Mouse (Mus musculus) G1E (cell line): Measurements from ENCODE around the gene Plod3. TPM values are rescaled to one million over a fixed set of nuclear protein-coding genes. Genes with fewer than 3 reads are reported as not detected.

Experiments used
- ATAC-seq: 2 replicates; pipeline ENCODE4 v1.8.0; 2016; ENCODE audit warnings: mild to moderate bottlenecking; ENCODE audit not compliant: insufficient number of reproducible peaks, poor library complexity, low FRiP score, severe bottlenecking; ENCODE audit errors: extremely low read depth
- DNase-seq: peaks from one replicate; pipeline ENCODE4 v3.0.0; 2012; ENCODE audit warnings: low spot score
- H3K27me3 ChIP-seq: 2 replicates; pipeline ENCODE4 v1.6.1; 2012; ENCODE audit warnings: mild to moderate bottlenecking, low read length, inconsistent platforms; ENCODE audit not compliant: insufficient read depth
- H3K36me3 ChIP-seq: replicated peaks from 2 replicates; pipeline ENCODE3; 2012; ENCODE audit warnings: mild to moderate bottlenecking, inconsistent platforms
- H3K4me1 ChIP-seq: 2 replicates; pipeline ENCODE4 v1.6.1; 2012; ENCODE audit warnings: low read depth, low read length, inconsistent platforms, mixed read lengths; ENCODE audit not compliant: insufficient read depth
- H3K4me3 ChIP-seq: 2 replicates; pipeline ENCODE4 v1.5.1; 2012; ENCODE audit warnings: low read depth, mild to moderate bottlenecking, inconsistent platforms, low read length, moderate library complexity, mixed read lengths
- H3K9me3 ChIP-seq: replicated peaks from 2 replicates; pipeline ENCODE4 v1.6.1; 2012; ENCODE audit warnings: inconsistent platforms
- CTCF ChIP-seq: IDR thresholded peaks from 2 replicates; pipeline ENCODE4 v1.5.1; 2012; ENCODE audit warnings: low read depth, low read length, inconsistent platforms, mixed read lengths
- GATA1 ChIP-seq: IDR thresholded peaks from 2 replicates; pipeline ENCODE4 v1.6.1; 2012; ENCODE audit warnings: borderline replicate concordance, low read length, inconsistent platforms, mixed read lengths
- GATA2 ChIP-seq: IDR thresholded peaks from 2 replicates; pipeline ENCODE4 v1.6.1; 2012; ENCODE audit warnings: low read depth, low read length, inconsistent platforms, borderline replicate concordance
- POLR2AphosphoS5 ChIP-seq: IDR thresholded peaks from 2 replicates; pipeline ENCODE4 v1.6.1; 2012; ENCODE audit warnings: low read depth, low read length, inconsistent platforms; ENCODE audit not compliant: insufficient replicate concordance
- TAL1 ChIP-seq: conservative IDR thresholded peaks from 2 replicates; pipeline ENCODE4 v1.6.1; 2012; ENCODE audit warnings: low read depth, low read length, inconsistent platforms, mixed read lengths
- polyA plus RNA-seq: library from polyadenylated mRNA; stranded (reverse); fragments of >175 nt; gene quantifications from 2 replicates; pipeline ENCODE4 v1.2.3, GENCODE M21; 2012
- total RNA-seq, 2 experiments: library from RNA; stranded (forward) in 1 of 2; stranded (reverse) in 1 of 2; fragments of 200-1000 nt in 1 of 2; fragments of >200 nt in 1 of 2; fragmentation: Nextera tagmentation in 1 of 2; gene quantifications; 2 replicates each; pipeline ENCODE4 v1.2.3; 2014 to 2017

Plod3 gene
- total and polyA plus RNA-seq, 3 experiments: 20.7 to 39.8 (median 33.9) TPM

DNA sequence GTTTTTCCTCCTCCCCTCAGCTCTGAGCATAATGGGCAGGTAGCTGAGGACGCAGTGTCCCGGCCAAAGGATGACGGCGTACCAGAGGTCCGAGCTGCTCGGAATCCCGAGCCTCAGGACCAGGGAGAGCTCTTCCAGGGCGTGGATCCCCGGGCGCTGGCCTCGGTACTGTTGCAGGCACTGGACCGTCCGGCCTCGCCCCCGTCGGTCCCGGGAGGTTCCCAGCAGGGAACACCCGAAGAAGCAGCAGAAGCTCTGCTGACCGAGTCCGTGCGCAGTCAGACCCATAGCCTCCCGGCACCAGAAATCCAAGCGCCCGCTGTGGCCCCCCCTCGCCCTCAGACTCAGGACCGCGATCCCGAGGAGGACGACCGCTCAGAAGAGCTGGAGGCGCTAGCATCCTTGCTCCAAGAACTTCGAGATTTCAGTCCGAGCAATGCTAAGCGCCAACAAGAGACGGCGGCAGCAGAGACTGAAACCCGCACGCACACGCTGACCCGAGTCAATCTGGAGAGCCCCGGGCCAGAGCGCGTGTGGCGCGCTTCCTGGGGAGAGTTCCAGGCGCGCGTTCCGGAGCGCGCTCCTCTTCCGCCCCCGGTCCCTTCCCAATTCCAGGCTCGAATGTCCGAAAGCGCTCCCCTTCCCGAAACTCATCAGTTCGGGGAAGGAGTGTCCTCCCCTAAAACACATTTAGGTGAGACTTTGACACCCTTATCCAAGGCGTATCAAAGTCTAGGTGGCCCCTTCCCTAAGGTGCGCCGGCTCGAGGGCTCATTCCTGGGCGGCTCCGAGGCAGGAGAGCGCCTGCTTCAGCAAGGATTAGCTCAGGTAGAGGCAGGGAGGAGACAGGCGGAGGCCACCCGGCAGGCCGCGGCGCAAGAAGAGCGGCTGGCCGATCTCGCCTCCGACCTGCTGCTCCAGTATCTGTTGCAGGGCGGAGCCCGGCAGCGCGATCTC lies 44.5 kb downstream of the Plod3 start:
- Histone ChIP-seq H3K36me3 (peaks cover 24% of the 10 kb centered on the region), H3K4me1 (peaks cover 61% of the 10 kb centered on the region), H3K4me3 (peak overlapping the region; percentile 72), H3K9me3 (peaks cover 8% of the 10 kb centered on the region), H3K27me3 (peaks cover 58% of the 10 kb centered on the region)
- DNase-seq: no peak
- no peak for ATAC-seq
- no peak for TF ChIP-seq GATA2
- no peak for TF ChIP-seq GATA1
- no peak for TF ChIP-seq TAL1
- no peak for TF ChIP-seq POLR2AphosphoS5
- TF ChIP-seq CTCF: no peak

DNA sequence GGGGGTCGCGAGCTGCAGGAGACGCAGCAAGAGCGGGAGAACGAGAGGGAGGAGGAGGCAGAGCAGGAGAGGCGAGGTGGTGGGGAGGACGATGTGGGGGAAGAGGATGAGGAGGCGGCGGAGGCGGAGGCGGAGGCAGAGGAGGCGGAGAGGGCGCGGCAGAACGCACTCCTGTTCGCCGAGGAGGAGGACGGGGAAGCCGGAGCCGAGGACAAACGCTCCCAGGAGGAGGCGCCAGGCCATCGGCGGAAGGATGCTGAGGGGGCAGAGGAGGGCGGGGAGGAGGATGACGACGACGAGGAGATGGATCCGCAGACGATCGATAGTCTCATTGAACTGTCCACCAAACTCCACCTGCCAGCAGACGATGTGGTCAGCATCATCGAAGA lies 45.2 kb downstream of the Plod3 start:
- H3K36me3 ChIP-seq: peaks cover 31% of the 10 kb centered on the region

DNA sequence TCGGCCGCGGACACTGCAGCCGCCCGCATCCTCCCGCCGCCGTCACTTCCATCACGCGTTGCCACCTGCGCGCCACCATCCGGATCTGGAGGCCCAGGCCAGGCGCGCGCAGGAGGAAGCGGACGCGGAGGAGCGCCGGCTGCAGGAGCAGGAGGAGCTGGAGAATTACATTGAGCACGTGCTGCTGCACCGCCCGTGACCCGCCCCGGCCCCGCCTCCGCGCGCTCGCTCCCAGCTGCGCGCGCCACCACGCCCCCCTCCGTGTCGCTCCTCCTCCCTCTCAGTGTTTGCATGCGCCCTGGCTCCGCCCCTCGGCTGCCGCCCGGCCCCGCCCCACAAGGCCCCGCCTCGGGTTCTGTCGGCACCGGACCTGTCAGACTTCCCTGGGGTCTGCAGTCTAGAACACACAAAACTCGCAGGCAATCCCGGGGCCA lies 45.8 kb downstream of the Plod3 start:
- Histone ChIP-seq H3K9me3 (peaks cover 8% of the 10 kb centered on the region), H3K27me3 (peaks cover 46% of the 10 kb centered on the region), H3K36me3 (peaks cover 37% of the 10 kb centered on the region), H3K4me1 (peaks cover 61% of the 10 kb centered on the region), H3K4me3 (peak overlapping the region; percentile 72)
- DNase-seq (peak; percentile 85), ATAC-seq (peak; percentile 71)
- TF ChIP-seq CTCF (no peak), TAL1 (no peak), POLR2AphosphoS5 (no peak), GATA2 (no peak), GATA1 (no peak)

More for the DNA sequence above, 45.2 kb downstream of the Plod3 start:
- H3K4me1 ChIP-seq: peaks cover 61% of the 10 kb centered on the region
- H3K27me3 ChIP-seq: peaks cover 51% of the 10 kb centered on the region
- DNase-seq (peak; percentile 49), ATAC-seq (no peak)
- H3K4me3 ChIP-seq: peak overlapping the region; percentile 72
- peaks cover 8% of the 10 kb centered on the region for H3K9me3 ChIP-seq
- TF ChIP-seq GATA1: no peak
- TF ChIP-seq POLR2AphosphoS5: no peak
- no peak for TF ChIP-seq GATA2
- no peak for TF ChIP-seq TAL1
- no peak for TF ChIP-seq CTCF

DNA sequence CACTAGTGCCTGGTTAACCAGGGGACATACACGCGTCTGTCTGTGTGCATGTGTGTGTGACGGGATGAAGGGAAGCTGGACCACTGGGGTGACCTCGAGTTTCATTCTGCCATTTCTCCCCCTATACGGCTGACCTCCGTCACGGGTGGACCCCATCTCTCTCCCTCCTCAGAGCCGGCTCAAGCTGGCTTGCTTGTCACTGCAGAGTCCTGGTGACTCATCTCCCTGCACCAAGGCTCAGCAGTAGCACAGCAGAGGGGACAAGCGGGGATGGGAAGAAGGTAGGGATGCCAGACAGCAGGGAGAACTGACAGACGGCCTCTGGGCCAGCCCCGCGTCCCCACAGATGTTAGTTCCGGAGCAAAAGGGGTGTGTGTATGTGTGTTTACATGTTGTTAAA lies 49.4 kb downstream of the Plod3 start:
- Histone ChIP-seq H3K4me1 (peaks cover 31% of the 10 kb centered on the region), H3K9me3 (no peaks in the 10 kb centered on the region), H3K4me3 (no peak overlapping the region), H3K27me3 (peaks cover 11% of the 10 kb centered on the region), H3K36me3 (peaks cover 71% of the 10 kb centered on the region)
- ATAC-seq (no peak), DNase-seq (no peak)
- TF ChIP-seq TAL1 (no peak), CTCF (no peak), GATA2 (no peak), GATA1 (no peak), POLR2AphosphoS5 (no peak)

DNA sequence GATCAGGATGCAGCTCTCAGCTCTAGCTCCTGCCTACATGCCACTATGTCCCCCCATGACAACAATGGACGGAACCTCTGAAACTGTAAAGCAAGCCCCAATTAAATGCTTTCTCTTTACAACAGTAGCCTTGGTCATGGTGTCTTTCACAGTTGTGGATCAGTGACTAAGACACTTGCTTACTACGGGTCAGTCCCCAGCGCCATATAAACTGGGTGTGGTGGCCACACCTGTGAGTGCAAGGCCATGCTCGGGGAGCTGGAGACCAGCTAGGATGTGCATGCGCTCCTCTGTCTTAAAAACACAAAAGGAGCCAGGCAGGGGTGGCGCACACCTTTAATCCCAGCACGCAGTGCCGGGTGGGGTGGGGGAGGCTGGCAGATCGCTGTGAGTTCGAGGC lies 52.6 kb downstream of the Plod3 start:
- no peak overlapping the region for H3K4me3 ChIP-seq
- no peak for DNase-seq
- ATAC-seq: no peak
- peaks cover 4% of the 10 kb centered on the region for H3K4me1 ChIP-seq
- H3K27me3 ChIP-seq: no peaks in the 10 kb centered on the region
- H3K36me3 ChIP-seq: peaks cover 95% of the 10 kb centered on the region
- no peak for TF ChIP-seq GATA2
- no peaks in the 10 kb centered on the region for H3K9me3 ChIP-seq

GRCm38 (mm10) chr5:137041442-137041841 lies 54.6 kb downstream of the Plod3 start:
- H3K4me3 ChIP-seq: no peak overlapping the region
- TF ChIP-seq GATA2 (no peak), TAL1 (no peak), POLR2AphosphoS5 (no peak), GATA1 (no peak), CTCF (no peak)
- DNase-seq (no peak), ATAC-seq (no peak)
- H3K4me1 ChIP-seq: peaks cover 21% of the 10 kb centered on the region
- peaks cover 80% of the 10 kb centered on the region for H3K36me3 ChIP-seq
- no peaks in the 10 kb centered on the region for H3K9me3 ChIP-seq
- no peaks in the 10 kb centered on the region for H3K27me3 ChIP-seq
